Mouse (Mus musculus) heart, adult 8-10 months (tissue): ENCODE results near the gene Asic4. TPM values are rescaled to one million over a fixed set of nuclear protein-coding genes. Genes with fewer than 3 reads are reported as not detected.

Experiments
- DNase-seq: peaks from one replicate; pipeline ENCODE4 v3.0.0; 2022; ENCODE audit warnings: low spot score
- total RNA-seq, 4 experiments: library from RNA; stranded (reverse); gene quantifications; 2 replicates each; pipeline ENCODE4 v1.2.4; 2022

Gene Asic4
- total RNA-seq, 4 experiments from 2014 or later = not detected

DNA sequence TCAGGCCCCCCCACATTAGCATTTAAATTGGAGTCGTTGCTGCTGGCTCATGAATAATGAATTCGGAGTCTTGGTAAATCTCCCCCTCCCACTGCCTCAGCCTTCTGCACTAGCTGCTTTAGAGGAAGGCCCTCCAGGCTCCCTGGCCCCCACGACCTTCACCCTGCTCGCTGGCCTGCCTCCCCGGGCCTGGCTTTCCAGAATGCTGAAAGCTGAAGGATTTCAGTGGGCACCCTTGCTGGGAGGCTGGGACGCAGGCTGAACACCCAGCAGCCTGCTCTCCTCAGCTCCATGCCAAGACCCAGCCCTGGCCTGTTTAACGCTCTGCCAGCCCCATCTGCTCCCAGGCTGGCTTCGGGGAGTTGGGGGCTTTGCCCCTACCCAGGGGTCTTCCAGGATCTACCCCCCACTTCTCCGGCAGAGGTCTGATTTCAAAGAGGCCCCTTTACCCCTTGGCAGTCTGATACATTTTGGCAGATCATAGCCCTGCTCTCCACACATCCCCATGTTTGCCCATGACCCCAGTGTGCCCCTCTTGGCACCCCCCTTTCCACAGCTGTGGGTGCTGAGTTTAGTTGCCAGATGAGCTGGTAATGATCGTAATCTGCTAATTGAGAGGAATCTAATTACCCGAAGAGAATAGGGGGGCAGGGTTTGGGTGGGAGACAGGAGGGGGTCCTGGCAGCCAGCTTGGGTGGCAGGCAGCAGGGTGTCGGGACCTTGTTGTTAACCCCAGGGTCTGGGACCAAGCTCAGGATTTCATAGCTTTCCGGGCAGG, 6.8 kb upstream of the Asic4 start:
- DNase-seq = no peak

DNA sequence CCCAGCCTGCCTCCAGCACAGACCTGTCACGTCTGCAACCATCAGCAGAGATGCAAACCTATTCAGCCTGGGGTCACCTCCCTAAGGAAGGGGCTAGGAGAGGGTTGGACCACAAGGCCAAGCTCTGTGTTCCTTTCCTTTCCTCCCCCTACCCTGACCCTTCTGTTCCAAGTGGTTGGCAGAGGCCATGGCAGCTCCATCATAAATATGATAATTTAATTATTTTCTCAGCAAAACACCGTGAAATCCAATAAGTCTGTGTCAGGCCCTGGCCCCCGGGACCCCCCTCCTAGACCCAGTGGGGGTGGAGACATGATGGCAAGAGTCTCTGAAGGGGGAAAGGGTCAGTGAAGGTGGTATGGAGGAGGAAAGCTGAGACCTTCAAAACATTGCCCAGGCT, 6.0 kb upstream of the Asic4 start:
- no peak for DNase-seq

DNA sequence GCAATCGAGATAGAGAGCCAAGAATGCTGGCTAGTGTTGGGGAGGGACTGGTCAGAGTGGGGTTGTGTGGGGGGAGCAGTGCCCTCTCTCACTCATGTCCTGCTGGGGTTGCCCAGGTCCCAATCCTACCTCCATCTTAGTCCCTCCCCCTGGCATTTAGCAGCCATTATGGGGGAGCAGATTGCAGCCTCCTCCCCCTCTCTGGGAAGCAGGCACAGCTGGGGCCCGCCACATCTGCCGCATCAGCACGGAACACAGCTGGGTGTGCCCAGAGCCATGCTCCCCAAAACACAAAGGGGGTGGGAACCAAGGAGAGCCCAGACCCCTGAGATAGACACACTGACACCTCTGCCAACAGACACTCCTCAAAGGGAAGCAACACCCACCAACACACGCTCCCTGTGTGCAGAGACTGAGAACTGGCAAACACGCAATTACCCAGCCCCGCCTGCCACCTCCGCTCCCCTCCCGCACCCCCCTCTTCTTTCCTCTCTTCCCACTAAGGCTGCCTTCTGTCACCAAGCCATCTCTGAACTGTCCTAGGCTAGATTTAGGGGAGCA, 5.0 kb upstream of the Asic4 start:
- no peak for DNase-seq

DNA sequence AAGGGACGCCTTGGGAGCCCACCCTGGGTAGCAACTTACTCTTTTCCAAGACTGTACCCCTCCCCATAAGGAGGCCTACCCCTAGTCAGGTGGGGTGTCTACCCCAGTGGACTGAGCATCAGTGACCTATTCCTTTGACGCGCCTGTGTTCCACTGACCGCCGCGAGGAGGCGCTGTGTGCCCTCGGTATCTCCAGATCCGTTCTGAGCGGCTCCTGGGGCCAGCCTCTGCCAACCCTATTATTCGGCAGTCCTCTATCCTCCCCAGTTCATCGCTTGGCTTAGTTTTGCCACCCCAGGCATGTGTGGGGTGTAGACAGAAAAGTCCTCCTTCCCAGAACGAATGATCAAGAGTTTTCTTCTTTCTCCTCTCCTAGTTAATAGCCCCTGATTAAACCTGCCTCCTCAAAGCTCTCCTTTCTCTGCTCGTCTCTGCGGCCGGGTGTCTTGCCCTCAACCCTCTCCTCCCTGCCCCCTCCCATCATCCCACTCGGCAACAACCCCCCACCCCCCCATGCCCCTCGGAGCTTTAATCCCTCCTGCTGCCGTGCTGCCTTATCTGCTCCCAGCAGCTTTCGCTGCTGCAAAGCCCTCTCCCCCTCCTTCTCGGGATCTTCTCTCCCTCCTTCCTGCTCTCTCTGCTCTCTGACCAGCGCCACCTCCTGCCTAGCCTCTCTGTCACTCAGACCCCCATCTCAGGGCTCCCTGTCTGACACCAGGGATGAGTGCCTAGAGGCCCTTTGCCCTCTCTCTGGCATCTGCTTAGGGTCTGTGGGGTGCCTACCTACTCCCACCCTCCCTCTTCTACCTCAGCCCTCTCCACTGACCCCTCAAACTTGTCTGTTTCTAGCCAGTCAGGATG, 4.3 kb upstream of the Asic4 start:
- DNase-seq = peak; percentile 64

DNA sequence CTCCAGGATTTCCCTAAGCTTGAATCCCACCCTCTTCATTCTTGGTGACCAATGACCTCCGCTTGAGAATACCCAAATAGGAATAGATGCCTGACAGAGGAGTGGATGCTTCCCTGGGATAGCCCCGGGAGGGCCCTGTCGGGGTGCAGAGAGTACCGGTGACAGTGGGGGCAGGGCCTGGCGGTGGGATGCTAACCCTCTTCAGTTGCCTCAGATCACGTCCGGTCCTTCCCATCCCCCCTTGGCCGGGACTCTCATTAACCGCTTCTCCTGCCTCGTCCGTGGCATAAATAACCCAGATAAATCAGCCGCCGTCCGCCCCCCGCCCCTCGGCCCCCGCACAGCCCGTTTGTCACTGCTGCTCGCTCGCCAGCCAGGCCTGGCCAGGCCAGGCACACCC, 3.6 kb upstream of the Asic4 start:
- no peak for DNase-seq

DNA sequence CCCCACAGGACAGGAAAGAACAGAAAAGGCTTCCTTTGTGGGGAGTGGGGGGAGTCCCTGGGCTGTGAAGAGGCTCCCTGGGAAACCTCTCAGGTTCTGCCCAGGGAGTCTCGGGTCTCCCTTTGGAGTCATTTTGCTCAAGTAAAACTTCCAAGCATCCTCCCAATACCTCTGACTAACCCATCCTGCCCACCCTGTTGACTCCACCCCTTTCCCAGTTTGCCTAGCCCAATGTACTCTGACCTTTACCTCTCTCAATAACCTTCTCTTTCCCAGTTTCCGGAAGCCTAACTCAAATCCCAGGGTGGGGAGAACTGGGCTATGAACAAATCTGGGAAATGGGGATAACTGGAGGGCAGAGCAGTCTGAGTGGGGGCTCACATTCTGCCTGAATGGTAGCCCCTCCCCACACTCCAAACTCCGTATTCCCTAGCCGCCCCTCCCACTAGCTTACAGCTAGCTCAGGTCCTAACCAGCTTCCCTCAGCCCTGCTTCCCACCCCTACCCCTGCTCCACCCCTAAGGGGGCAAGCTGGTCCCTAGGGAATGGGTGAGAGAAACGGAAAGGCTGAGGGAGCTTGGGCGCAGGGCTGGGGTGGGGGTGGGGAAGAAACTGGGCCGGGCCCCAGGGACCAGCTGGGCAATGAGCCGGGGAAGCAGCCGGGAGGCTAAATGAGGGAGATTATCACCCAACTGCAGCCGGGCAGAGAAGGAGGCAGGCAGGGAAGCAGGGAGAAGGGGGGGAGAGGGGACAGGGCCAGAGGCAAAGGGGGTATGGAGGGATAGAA, 2.8 kb upstream of the Asic4 start:
- no peak for DNase-seq

DNA sequence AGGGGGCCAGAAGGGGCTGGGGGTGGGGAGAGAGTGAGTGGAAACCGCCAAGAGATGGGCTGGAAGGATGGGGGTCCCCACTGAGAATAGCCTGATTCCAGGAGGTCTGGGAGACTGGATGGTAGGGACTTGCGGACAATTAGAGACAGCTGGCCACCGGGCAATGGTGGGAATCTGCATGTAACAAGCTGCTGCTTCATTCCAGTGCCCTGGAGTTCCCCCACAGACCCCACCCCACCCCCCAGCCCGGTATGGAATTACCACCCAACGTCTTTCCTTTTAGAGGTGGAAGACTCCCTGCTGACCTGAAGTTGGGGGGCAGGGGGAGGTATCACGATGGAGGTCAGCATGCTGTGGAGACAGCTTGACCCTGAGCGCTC, 2.2 kb upstream of the Asic4 start:
- no peak for DNase-seq

DNA sequence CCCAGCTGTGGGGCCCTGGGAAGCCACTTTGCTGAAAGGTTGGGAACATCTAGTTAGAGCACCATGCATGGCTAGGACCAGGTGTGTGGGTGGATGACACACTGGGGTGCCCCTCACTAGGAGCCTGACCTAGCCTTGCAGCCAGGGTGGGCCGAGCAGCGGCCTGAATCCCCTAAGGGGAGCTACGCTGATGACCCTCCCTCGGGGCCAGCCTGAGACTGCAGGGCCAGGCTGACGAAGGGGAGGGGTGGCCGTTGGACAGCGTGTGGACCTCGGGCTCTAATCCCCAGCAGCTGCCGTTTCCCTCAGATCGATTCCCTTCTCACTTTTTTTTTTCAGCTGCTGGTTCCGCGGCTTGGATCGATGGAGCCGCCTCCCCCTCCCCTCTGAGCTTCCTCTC, 1.3 kb upstream of the Asic4 start:
- DNase-seq = no peak

DNA sequence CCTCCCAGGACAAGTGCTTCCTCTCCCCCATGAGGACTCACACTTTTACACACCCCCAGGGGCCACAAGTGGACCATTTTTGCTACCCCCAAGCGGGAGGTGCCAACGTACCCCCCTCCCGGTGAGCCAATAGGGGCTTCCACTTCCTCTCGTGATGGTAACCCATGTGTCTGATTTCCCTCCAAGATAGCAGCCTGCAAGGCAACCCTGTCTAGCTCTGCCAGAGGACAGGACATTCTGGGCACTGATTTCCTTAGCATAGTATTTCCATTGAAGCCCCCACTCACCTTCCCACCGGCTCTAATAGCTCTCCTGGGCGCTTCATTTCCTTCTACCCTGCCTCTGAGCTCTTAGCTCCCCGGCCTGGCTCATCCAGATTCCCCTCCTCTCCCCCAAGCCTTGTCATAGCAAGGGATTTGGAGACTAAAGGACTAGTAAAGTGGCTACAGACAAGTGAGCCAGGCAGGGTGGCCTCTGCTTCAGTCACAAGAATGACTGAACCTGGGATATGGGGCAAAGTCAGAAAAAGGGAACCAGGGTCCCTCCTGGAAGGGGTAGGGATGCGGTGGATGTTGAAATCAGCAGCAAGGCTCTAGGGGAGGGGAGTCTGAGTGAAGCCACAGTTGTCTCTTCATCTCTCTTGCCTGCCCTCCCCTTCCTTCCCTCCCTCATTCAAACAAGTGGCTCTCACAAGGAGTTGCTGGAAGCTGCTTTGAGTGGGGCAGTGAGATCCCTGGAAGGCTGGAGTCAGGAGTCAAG, 680 bp upstream of the Asic4 start:
- no peak for DNase-seq

DNA sequence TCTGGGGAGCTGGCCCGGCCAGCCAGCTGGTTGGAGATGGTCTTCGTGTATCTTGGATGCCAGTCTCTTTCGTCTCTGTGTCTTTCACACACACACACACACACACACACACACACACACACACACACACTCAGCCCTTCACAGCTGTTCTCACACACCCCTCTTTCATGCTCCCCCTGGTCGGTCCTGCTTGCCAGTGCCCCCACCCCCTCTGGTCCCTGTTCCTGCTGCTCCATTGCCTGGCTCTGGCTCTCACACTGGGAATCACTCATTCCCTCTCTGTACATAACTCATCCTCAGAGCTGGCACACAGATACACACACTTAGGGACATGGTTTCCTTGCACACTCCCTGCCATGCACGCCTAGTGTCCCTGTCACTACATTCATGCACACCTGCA, 1.7 kb downstream of the Asic4 start:
- no peak for DNase-seq

DNA sequence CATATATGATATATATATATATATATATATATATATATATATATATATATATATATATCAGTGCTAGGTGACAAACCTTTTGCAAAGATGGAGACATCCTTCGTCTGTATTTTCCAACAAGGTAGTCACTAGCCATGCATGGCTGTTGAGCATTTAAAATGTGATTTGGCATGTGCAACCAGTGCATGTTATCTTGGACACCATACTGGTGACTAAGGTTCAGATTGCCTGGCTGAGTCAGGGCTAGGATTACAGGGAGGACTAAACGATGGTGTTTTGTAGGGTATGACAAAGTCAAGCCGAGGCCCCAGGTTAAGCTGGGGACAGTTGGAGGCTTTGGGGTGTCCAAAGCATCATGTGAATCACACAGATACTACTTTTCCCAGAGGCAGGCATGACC, 5.2 kb downstream of the Asic4 start:
- no peak for DNase-seq

DNA sequence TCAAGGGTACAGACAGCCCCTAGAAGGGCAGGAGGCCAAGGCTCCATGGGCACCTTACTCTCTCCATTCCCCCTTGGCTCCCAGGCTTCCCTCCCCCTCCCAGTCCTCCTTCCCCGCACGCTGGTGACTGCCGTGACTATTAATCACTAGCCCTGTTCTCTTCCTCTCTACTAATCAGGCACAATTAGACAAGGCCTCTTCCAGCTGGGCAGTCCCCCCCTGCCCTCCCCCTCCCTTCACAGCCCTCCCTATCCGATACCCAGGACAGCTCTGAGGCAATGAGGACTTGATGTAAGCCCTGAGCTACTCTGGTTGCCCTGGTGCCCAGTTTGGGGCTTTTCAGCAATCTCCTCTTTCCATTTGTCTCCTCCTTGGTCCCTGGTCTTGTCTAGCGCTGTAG, 5.7 kb downstream of the Asic4 start:
- DNase-seq = no peak

DNA sequence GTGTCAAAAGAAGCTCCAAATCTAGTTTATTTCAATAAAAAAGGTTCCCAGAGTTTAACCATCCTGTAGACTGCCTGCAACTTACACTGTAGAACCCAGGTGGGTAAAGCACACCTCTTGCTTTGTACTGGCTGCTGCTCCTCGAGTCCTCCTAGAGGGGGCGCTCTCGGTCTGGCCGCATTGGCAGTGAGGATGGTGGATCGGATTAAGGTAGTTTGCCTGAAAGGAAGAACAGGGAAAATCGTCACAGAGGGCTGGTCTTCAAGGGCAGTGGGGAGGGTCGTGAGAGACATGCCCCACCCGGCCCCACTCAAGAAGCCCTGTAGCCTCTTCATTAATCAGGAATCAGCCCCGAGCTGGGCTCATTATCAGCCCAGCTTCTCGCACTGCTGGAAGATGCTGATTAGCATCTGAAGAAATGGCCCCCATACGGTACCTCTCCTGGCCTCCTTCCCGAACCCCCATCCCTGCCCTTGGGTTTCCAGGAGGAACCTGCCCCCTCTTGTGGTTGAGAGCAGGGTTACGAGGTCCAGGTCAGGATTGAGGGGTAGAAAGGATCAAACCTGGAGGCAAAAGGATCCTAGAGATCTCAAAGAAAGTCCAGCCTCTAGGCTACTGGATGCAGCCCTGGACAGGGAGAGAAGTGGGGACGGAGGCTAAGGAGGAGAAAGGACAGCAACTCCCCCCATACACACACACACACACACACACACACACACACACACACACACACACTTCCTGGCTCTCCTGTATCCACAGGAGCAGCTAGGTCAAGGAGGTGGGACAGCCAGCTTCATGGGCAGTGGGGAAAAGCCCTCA, 6.7 kb downstream of the Asic4 start:
- DNase-seq = no peak

DNA sequence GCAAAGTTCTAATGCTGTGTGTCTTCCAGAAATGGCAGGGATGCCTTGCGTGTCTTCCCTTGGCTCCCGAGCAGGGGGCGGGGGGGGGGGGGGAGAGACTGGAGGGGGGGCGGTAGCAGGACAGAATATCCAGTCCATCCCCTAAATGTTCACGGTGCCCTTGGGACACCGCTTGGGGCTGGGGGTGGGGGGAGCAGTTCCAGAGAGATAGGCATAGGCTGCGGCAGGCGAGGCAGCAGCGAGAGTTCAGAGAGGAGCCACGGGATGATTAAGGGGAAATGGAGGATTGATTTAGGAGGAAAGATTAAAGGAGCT, 7.4 kb downstream of the Asic4 start:
- DNase-seq = no peak

DNA sequence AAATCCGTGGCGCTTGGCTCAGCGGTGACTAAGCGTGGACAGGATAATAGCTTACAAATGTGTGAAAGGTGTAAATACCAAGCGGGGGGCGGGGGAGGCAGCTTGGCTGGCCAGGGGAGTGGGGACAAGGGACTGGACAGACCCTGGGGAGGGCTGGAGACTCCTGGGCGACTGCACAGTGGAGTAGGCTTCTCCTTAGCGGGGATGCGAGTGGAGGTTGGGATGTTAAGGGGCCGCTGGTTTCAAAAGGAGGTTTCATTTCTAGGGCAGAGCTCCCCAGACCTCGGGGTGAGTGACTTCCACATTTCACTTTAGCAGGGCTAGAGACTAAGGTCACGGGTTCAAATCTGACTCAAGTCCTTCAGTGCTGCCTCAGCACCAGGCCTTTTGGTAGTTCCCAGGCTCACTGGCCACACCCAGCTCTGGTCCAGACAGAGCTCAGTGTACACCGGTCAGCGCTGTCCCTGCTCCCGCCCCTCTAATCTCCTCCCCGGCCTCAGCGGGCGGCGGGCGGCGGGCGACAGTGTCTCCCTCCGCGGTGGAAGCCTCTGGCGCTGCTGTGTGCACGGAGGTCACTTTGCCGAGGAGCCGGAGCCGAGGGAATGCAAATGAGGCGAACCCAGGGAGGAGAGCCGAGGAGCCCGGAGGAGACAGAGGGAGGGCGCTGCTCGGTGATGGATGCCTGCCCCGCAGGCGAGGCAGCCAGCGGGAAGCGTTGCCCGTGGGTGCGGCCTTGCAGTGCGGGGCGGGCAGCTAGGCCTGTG, 8.0 kb downstream of the Asic4 start:
- no peak for DNase-seq

DNA sequence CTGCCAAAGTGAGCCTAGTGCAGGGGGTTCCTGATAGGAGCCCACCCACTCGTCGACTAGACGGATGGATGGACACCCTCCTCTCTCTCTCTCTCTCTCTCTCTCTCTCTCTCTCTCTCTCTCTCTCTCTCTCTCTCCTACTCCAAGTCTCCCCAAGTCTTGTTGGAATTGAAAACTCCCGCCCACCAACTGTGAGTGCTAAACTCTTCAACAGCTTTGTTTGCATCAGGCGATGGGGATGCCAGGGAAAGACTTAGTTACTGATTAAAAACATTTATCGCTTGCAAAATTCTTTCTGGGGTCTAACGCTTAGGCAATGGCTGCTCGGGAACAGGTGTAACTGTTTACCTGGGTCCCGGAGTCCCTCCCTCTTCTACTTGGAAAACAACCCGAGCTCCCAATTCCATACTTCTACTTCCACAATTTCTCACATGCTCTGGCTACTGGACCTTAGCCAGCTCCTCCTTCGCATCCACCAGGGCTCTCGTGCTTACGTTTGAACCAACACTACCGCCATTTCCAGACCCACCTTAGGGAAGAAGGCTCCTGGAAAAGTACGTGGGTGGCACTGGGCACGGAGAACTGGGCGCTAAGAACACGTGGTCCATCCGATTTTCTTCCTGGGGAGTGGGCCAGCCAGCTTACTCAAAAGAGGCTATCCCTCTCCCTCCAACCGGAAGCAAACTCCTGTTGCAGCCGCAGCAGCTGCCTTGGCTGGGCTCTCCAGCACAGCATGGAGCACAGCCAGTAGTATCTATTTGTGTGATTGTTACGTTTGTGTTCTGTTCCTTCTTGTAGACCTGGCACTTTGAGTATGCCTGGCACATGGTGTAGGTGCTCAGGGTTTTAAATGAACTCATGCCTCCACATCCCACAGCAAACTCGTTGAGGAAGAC, 8.8 kb downstream of the Asic4 start:
- DNase-seq = peak; percentile 41

DNA sequence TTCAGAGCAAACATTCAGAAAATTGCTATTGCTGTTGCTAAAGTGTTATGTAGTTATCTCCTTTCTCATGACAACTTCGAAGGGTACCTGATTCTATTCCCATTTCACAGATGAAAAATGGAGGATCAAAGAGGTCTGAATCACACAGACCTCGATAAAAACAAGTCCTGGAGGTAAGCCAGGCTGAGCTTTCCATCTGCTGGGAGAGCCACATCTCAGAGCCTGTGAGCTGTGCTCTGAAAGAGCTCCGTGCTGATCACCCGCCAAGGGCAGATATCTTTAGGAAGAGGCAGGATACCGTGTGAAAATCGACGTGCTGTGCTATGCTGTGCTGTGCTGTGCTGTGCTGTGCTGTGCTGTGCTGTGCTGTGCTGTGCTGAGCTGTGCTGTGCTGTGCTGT, 10.1 kb downstream of the Asic4 start:
- DNase-seq = no peak

DNA sequence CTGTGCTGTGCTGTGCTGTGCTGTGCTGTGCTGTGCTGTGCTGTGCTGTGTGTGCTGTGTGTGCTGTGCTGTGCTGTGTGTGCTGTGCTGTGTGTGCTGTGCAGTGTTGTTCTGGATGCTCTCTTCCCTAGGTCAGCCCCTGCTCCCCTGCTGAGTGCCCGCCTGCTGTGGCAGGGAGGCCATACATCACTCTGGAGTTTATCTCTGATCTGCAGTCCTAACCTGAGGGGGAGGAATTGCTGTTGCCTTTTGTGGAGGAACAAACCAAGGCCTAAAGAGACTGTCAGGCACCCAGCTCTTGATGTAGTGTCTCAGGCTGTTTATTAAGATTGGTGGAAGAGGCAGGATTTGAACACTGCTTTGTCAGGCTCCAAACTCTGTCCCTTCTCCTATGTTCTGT, 12.4 kb downstream of the Asic4 start:
- DNase-seq = no peak
